Mouse (Mus musculus): ENCODE measurements at regions not wholly inside any gene's neighbourhood (a gene's known extent, or its start where the extent isn't known, plus 50 kb on each side); places are given as distances from the start of the nearest gene placed in this dataset.

DNA sequence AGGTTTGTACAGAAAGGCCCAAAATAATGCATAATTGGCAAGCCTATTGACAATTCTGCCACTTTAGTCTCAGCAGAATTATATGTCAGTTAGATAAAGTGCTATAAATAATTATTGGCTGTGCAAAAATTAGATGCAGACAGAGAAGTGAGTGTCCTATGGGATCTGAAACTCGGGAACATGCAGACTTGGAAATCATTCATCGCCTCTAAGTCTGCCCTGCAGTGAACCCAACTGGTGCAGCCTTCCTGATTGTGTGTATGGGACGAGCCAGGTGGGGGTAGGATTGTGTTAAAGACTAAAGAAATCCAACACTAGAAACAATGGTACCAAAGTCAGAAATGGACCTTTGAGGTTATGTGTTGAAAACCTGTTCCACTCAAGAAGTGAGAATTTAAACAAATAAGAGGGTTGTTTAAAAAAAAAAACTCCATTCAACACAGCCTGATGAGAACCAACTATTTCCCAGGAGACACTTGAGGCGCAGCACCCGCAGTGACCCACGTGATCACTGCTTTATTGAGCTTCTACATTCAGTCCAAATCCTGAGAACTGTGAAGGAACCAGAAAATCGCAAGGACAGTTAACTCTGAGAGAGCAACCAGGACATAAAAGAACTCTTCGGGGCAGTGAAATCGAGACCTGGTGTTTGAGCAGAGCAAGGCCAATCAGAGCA is 57.4 kb upstream of the Acsl1 start:
- peak; percentile 23 for DNase-seq (ENCODE audit: low spot score)

DNA sequence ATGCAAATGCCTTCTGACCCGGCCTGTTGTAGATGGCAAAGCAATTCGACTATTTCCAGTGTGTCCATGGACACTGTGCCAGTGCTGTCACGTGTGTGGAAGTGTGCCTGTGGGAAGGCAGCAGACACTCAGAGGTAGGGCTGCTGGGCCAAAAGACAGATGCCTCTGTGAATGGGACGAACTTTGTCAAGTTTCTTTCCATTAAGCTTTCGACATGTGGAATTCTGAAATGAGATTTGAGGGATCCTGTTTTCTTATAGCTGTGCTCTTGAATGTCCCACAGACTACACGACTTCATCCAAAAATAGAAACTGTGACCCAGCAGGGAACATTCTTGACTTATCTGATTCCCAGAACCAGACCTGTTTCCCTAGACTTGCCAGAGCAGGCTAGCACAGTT is 56.0 kb upstream of the Acsl1 start:
- DNase-seq (ENCODE audit: low spot score) = peak; percentile 67

GRCm38 (mm10) chr8:46419402-46419801 is 51.4 kb upstream of the Acsl1 start:
- no peak for DNase-seq (ENCODE audit: low spot score)

GRCm38 (mm10) chr8:46420476-46420875 is 50.4 kb upstream of the Acsl1 start:
- no peak for DNase-seq (ENCODE audit: low spot score)
